Mouse (Mus musculus): ENCODE measurements at regions not wholly inside any gene's neighbourhood (a gene's known extent, or its start where the extent isn't known, plus 50 kb on each side); places are given as distances from the start of the nearest gene placed in this dataset.

DNA sequence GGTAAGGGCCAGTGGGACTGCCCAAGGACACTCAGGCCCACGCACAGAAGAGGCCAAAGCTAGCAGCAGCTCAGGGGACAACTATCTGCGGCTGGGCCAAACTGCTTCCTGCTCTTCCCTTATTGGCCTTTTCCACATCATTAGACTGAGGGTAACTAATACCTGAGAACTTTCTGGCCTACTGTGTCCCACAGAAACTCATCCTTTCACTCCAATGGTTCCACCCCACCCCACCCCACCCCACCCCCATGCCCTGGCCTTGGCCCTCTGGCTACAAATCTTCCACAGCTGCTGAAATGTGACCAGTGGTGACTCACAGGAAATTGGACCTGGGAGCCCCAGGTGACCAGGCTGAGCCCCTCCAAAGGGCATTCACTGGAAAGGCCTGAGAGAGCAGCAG is 604.6 kb upstream of the Adam5 start:
- no peak for TF ChIP-seq CTCF (IDR thresholded peaks at IDR 0.05; ENCODE audit: borderline replicate concordance, control insufficient read depth, extremely low read depth, insufficient read depth, low read length, poor library complexity)
- no peak for TF ChIP-seq POLR2A (IDR thresholded peaks at IDR 0.05; ENCODE audit: control insufficient read depth, extremely low read depth, insufficient read depth, low read length, poor library complexity)
